ENCODE assay signal across 16 mouse cellular contexts in the genomic region with DNA sequence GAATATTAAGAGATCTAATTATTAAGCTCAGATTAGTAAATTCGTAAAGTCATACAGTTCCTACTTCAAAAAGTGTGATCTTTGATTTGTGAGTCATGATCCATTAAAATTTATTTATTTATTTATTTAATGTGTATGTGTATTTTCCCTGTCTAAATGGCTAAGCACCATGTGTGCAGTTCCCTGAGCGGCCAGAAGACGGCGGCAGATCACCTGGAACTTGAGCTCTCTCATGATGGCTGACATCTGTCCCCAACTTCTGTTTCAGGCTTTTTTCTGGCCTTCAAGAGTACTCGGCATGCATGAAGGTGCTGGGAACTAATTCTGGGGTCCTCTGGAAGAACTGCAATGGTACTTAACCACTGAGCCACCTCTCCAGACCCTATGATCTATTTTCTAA. TPM values are rescaled to one million over a fixed set of nuclear protein-coding genes. Genes with fewer than 3 reads are reported as not detected.
DNase-seq lines count a peak whose midpoint lies in the region; ATAC-seq and TF ChIP-seq lines count a peak whose summit lies in the region.
"Had no signal": no experiment of that assay in that cellular context is flagged by ENCODE, and none has a peak within 500 bp of the region (broad histone marks: within the 10 kb centered on the region; RNA-seq: fewer than 3 reads in every experiment).

No protein-coding gene starts in this region.

- H3K4me3 ChIP-seq in kidney, adult 2 months (ENCODE audit: insufficient read depth, low read depth, low read length), result no peak overlapping the region
- no peak overlapping the region for H3K4me3 ChIP-seq in midbrain, postnatal 0 days (ENCODE audit: low read depth, low read length)
- no peak overlapping the region for H3K4me3 ChIP-seq in midbrain, embryonic 16.5 days (ENCODE audit: low read depth, low read length)
- H3K4me3 ChIP-seq: forebrain, embryonic 13.5 days; limb, embryonic 15.5 days had no signal

- WGBS in kidney, adult 2 months, result 98% methylated on average over 5 of the region's 5 CpGs
- 96% methylated on average over 5 of the region's 5 CpGs for WGBS in midbrain, postnatal 0 days
- WGBS in midbrain, embryonic 16.5 days, result 92% methylated on average over 5 of the region's 5 CpGs

- no peaks in the 10 kb centered on the region for H3K4me1 ChIP-seq in kidney, adult 2 months (ENCODE audit: control insufficient read depth, insufficient read depth, low read length)
- H3K4me1 ChIP-seq in midbrain, postnatal 0 days (ENCODE audit: insufficient read depth, low read length), result peaks cover 12% of the 10 kb centered on the region; the same call in 1 of the 2 replicates
- peaks cover 17% of the 10 kb centered on the region for H3K4me1 ChIP-seq in midbrain, embryonic 16.5 days (ENCODE audit: control insufficient read depth, insufficient read depth, low read length)

- H3K9me3 ChIP-seq in midbrain, postnatal 0 days (ENCODE audit: low read length), result no peaks in the 10 kb centered on the region
- no peaks in the 10 kb centered on the region for H3K9me3 ChIP-seq in midbrain, embryonic 16.5 days (replicated peaks; ENCODE audit: control insufficient read depth, low read length, poor library complexity, severe bottlenecking)
- H3K9me3 ChIP-seq: limb, embryonic 15.5 days had no signal

- TF ChIP-seq CTCF in kidney, adult 2 months (conservative IDR thresholded peaks at IDR 0.05; ENCODE audit: insufficient read depth, insufficient read length, low read depth, low read length), result 0 out of 2 replicates have a peak, but pooled peaks have one; percentile 11
- peak; percentile 49 for TF ChIP-seq CTCF in midbrain, postnatal 0 days (IDR thresholded peaks at IDR 0.05)

- no peak overlapping the region for H3K4me2 ChIP-seq in midbrain, postnatal 0 days (ENCODE audit: low read depth, low read length, poor library complexity, severe bottlenecking)
- H3K4me2 ChIP-seq in midbrain, embryonic 16.5 days (ENCODE audit: low read length), result no peak overlapping the region
- H3K4me2 ChIP-seq: forebrain, embryonic 13.5 days; limb, embryonic 15.5 days; midbrain, embryonic 11.5 days had no signal

- no peak for ATAC-seq in midbrain, postnatal 0 days (ENCODE audit: low FRiP score)
- ATAC-seq in midbrain, embryonic 16.5 days, result no peak
- no peak for ATAC-seq in inflammation-experienced regulatory T-cells, adult 6 months
- ATAC-seq: forebrain, embryonic 13.5 days had no signal

- no peak for TF ChIP-seq POLR2A in kidney, adult 2 months (IDR thresholded peaks at IDR 0.05; ENCODE audit: low read depth, low read length)

- no peak for DNase-seq in kidney, adult 2 months
- DNase-seq in kidney, adult 8-10 months, result no peak
- DNase-seq in midbrain, postnatal 0 days (ENCODE audit: low spot score), result no peak
- DNase-seq in ES-CJ7 (ENCODE audit: low read depth, low spot score), result peak; percentile 52
- peak; percentile 5 for DNase-seq in induced T-regulatory cell, adult 2 months (ENCODE audit: low read depth)
- DNase-seq: adrenal gland, adult 8-10 months; cerebellum, adult 11 months; gastrocnemius, postnatal 14 days; heart, postnatal 14 days; kidney, adult 18-20 months had no signal

- H3K27me3 ChIP-seq in kidney, adult 2 months (replicated peaks; ENCODE audit: control insufficient read depth, insufficient read depth, low read length), result no peaks in the 10 kb centered on the region
- H3K27me3 ChIP-seq in midbrain, postnatal 0 days (ENCODE audit: insufficient read depth, low read length), result no peaks in the 10 kb centered on the region
- H3K27me3 ChIP-seq in midbrain, embryonic 16.5 days (ENCODE audit: control insufficient read depth, insufficient read depth, low read depth, low read length), result no peaks in the 10 kb centered on the region
- H3K27me3 ChIP-seq: forebrain, embryonic 13.5 days; limb, embryonic 15.5 days had no signal

- H3K27ac ChIP-seq in kidney, adult 2 months (ENCODE audit: insufficient read depth, low read depth, low read length), result no peak overlapping the region
- H3K27ac ChIP-seq in midbrain, postnatal 0 days (ENCODE audit: low read depth, low read length), result no peak overlapping the region
- H3K27ac ChIP-seq in midbrain, embryonic 16.5 days (ENCODE audit: low read length), result no peak overlapping the region
- H3K27ac ChIP-seq: limb, embryonic 15.5 days had no signal

- H3K9ac ChIP-seq in midbrain, postnatal 0 days (replicated peaks; ENCODE audit: low read length, poor library complexity, severe bottlenecking), result no peak overlapping the region
- H3K9ac ChIP-seq in midbrain, embryonic 16.5 days (ENCODE audit: low read depth, low read length), result no peak overlapping the region
- H3K9ac ChIP-seq: forebrain, embryonic 13.5 days; limb, embryonic 15.5 days had no signal

- H3K36me3 ChIP-seq in kidney, adult 2 months (ENCODE audit: control insufficient read depth, insufficient read depth, low read length), result no peaks in the 10 kb centered on the region
- H3K36me3 ChIP-seq in midbrain, postnatal 0 days (ENCODE audit: insufficient read depth, low read length), result no peaks in the 10 kb centered on the region
- H3K36me3 ChIP-seq in midbrain, embryonic 16.5 days (ENCODE audit: control insufficient read depth, insufficient read depth, low read length), result no peaks in the 10 kb centered on the region
- H3K36me3 ChIP-seq: G1E; limb, embryonic 15.5 days had no signal

RNA-seq across cellular contexts. Expression of a gene that starts 47.0 kb away (rescaled TPM):
- polyA plus RNA-seq in kidney, adult 2 months (2012; rRNA removed), result 63.1 and 82.2 TPM in 2 replicates
- total RNA-seq in midbrain, postnatal 0 days (2014; rRNA removed), result 56.4 and 89.2 TPM in 2 replicates
- polyA plus RNA-seq in midbrain, postnatal 0 days (2015; fragmentation: Nextera tagmentation; extraction: Ambion mirVana), result 476 and 513 TPM in 2 replicates
- polyA plus RNA-seq in midbrain, embryonic 16.5 days (2015; fragmentation: Nextera tagmentation; extraction: Ambion mirVana), result 495 and 501 TPM in 2 replicates
- 100 to 1,000 TPM; 401 to 459 (median 442) TPM for polyA plus RNA-seq in inflammation-experienced regulatory T-cells, adult 6 months (2017; shearing (Covaris generic))

Comparison
In these comparisons a context has a peak if more than half of its experiments do, and no peak if none do; other contexts are left out.
1. DNase-seq: peak in ES-CJ7 (single experiment) and induced T-regulatory cell, adult 2 months (single experiment); none in kidney, adult 2 months (single experiment), kidney, adult 8-10 months (0 of 2) and midbrain, postnatal 0 days (single experiment).